Comparison of ENCODE assay signal across 8 mouse cellular contexts in genomic region chr16:5012036-5013005, GRCm38 (mm10). TPM values are rescaled to one million over a fixed set of nuclear protein-coding genes. Genes with fewer than 3 reads are reported as not detected.
DNase-seq lines count a peak whose midpoint lies in the region; ATAC-seq lines count a peak whose summit lies in the region.

No protein-coding gene starts in this region.

- H3K9ac ChIP-seq in forebrain, embryonic 16.5 days (replicated peaks; ENCODE audit: low read depth, low read length), result peak overlapping the region; percentile 77
- peak overlapping the region; percentile 76; the same call in 1 of the 2 replicates for H3K9ac ChIP-seq in neural tube, embryonic 14.5 days (replicated peaks; ENCODE audit: low read depth, low read length)

- H3K27ac ChIP-seq in brown adipose tissue, adult 24 weeks (replicated peaks; ENCODE audit: low read depth, low read length), result no peak overlapping the region
- H3K27ac ChIP-seq in forebrain, embryonic 16.5 days (ENCODE audit: low read length), result no peak overlapping the region
- H3K27ac ChIP-seq in limb, embryonic 10.5 days, result peak overlapping the region; percentile 21; the same call in 1 of the 2 replicates
- no peak overlapping the region for H3K27ac ChIP-seq in neural tube, embryonic 14.5 days (ENCODE audit: low read depth, low read length)

- 46% methylated on average over 13 of the region's 13 CpGs for WGBS in forebrain, embryonic 16.5 days
- 58% methylated on average over 13 of the region's 13 CpGs for WGBS in limb, embryonic 10.5 days
- whole genome bisulfite sequencing in neural tube, embryonic 14.5 days, result 54% methylated on average over 13 of the region's 13 CpGs

- H3K4me2 ChIP-seq in forebrain, embryonic 16.5 days (ENCODE audit: low read length), result peak overlapping the region; percentile 80
- peak overlapping the region; percentile 70 for H3K4me2 ChIP-seq in neural tube, embryonic 14.5 days (ENCODE audit: low read depth, low read length)

- no peaks in the 10 kb centered on the region for H3K9me3 ChIP-seq in forebrain, embryonic 16.5 days (ENCODE audit: control insufficient read depth, low read length)
- no peaks in the 10 kb centered on the region for H3K9me3 ChIP-seq in limb, embryonic 10.5 days (replicated peaks)
- no peaks in the 10 kb centered on the region for H3K9me3 ChIP-seq in neural tube, embryonic 14.5 days (ENCODE audit: control insufficient read depth, low read length)

- no peaks in the 10 kb centered on the region for H3K27me3 ChIP-seq in forebrain, embryonic 16.5 days (replicated peaks; ENCODE audit: control insufficient read depth, insufficient read depth, low read length)
- H3K27me3 ChIP-seq in limb, embryonic 10.5 days (ENCODE audit: low read depth, poor library complexity, severe bottlenecking), result no peaks in the 10 kb centered on the region
- H3K27me3 ChIP-seq in neural tube, embryonic 14.5 days (ENCODE audit: control insufficient read depth, insufficient read depth, low read length), result no peaks in the 10 kb centered on the region

- peak overlapping the region; percentile 67 for H3K4me3 ChIP-seq in brown adipose tissue, adult 24 weeks (ENCODE audit: insufficient read depth, low read depth, low read length)
- H3K4me3 ChIP-seq in forebrain, embryonic 16.5 days (replicated peaks; ENCODE audit: low read length), result peak overlapping the region; percentile 70
- peak overlapping the region; percentile 72 for H3K4me3 ChIP-seq in limb, embryonic 10.5 days
- H3K4me3 ChIP-seq in neural tube, embryonic 14.5 days (ENCODE audit: low read depth, low read length), result peak overlapping the region; percentile 65

- H3K4me1 ChIP-seq in brown adipose tissue, adult 24 weeks (ENCODE audit: control insufficient read depth, insufficient read depth, insufficient read length, low read length), result peaks cover 6% of the 10 kb centered on the region
- H3K4me1 ChIP-seq in forebrain, embryonic 16.5 days (replicated peaks; ENCODE audit: control insufficient read depth, insufficient read depth, low read length), result peaks cover 8% of the 10 kb centered on the region
- peaks cover 21% of the 10 kb centered on the region for H3K4me1 ChIP-seq in limb, embryonic 10.5 days
- H3K4me1 ChIP-seq in neural tube, embryonic 14.5 days (ENCODE audit: control insufficient read depth, insufficient read depth, low read length), result peaks cover 9% of the 10 kb centered on the region; the same call in 1 of the 2 replicates

- H3K36me3 ChIP-seq in forebrain, embryonic 16.5 days (ENCODE audit: control insufficient read depth, insufficient read depth), result peaks cover 21% of the 10 kb centered on the region
- H3K36me3 ChIP-seq in limb, embryonic 10.5 days, result peaks cover 51% of the 10 kb centered on the region
- H3K36me3 ChIP-seq in neural tube, embryonic 14.5 days (ENCODE audit: control insufficient read depth, insufficient read depth, low read length), result peaks cover 26% of the 10 kb centered on the region

- ATAC-seq in forebrain, embryonic 16.5 days, result no peak
- no peak for ATAC-seq in neural tube, embryonic 14.5 days (ENCODE audit: low read depth)

- peak; percentile 37 for DNase-seq in layer of hippocampus, adult 9-10 months (ENCODE audit: low spot score)
- no peak for DNase-seq in layer of hippocampus, adult 8-10 months (ENCODE audit: low spot score in 2 of 2)
- DNase-seq in limb, embryonic 10.5 days (ENCODE audit: low spot score), result no peak
- DNase-seq in T-cell, adult 2 months (ENCODE audit: low spot score), result no peak
- no peak for DNase-seq in thymus, adult 18-20 months

RNA-seq across cellular contexts. Expression of gene Rogdi, which starts 1.0 kb away (rescaled TPM):
- 100 to 1,000 TPM; 282 to 333 (median 307) TPM for total RNA-seq in layer of hippocampus, adult 8-10 months (2022)
- 26.5 and 29.3 TPM in 2 replicates for polyA plus RNA-seq in brown adipose tissue, adult 24 weeks (2012; ENCODE audit: insufficient read depth, insufficient read length, missing spikeins)
- polyA plus RNA-seq in forebrain, embryonic 16.5 days (2015; fragmentation: Nextera tagmentation; extraction: Ambion mirVana), result 83.1 and 114 TPM in 2 replicates
- polyA plus RNA-seq in limb, embryonic 10.5 days (2016; fragmentation: Nextera tagmentation; extraction: Ambion mirVana), result 56.9 and 70.7 TPM in 2 replicates
- polyA plus RNA-seq in neural tube, embryonic 14.5 days (2014; fragmentation: Nextera tagmentation; extraction: Ambion mirVana), result 171 and 200 TPM in 2 replicates

RNA-seq across cellular contexts. Expression of gene Smim22, which starts 5.2 kb away (rescaled TPM):
- not detected for total RNA-seq in layer of hippocampus, adult 8-10 months (2022)
- not detected in 2 replicates for polyA plus RNA-seq in brown adipose tissue, adult 24 weeks (2012; ENCODE audit: insufficient read depth, insufficient read length, missing spikeins)
- polyA plus RNA-seq in forebrain, embryonic 16.5 days (2015; fragmentation: Nextera tagmentation; extraction: Ambion mirVana), result 1.3 TPM in 1 of 2 replicates, not detected in the other
- polyA plus RNA-seq in limb, embryonic 10.5 days (2016; fragmentation: Nextera tagmentation; extraction: Ambion mirVana), result 1.6 and 2.2 TPM in 2 replicates
- polyA plus RNA-seq in neural tube, embryonic 14.5 days (2014; fragmentation: Nextera tagmentation; extraction: Ambion mirVana), result not detected in 2 replicates

RNA-seq across cellular contexts. Expression of gene Sept12, which starts 14.7 kb away (rescaled TPM):
- not detected for total RNA-seq in layer of hippocampus, adult 8-10 months (2022)
- not detected in 2 replicates for polyA plus RNA-seq in brown adipose tissue, adult 24 weeks (2012; ENCODE audit: insufficient read depth, insufficient read length, missing spikeins)
- not detected in 2 replicates for polyA plus RNA-seq in forebrain, embryonic 16.5 days (2015; fragmentation: Nextera tagmentation; extraction: Ambion mirVana)
- not detected in 2 replicates for polyA plus RNA-seq in limb, embryonic 10.5 days (2016; fragmentation: Nextera tagmentation; extraction: Ambion mirVana)
- polyA plus RNA-seq in neural tube, embryonic 14.5 days (2014; fragmentation: Nextera tagmentation; extraction: Ambion mirVana), result not detected in 2 replicates

RNA-seq across cellular contexts. Expression of gene Glyr1, which starts 37.3 kb away (rescaled TPM):
- 100 to 1,000 TPM; 134 to 153 (median 147) TPM for total RNA-seq in layer of hippocampus, adult 8-10 months (2022)
- polyA plus RNA-seq in brown adipose tissue, adult 24 weeks (2012; ENCODE audit: insufficient read depth, insufficient read length, missing spikeins), result 45.6 and 46.5 TPM in 2 replicates
- 200 and 213 TPM in 2 replicates for polyA plus RNA-seq in forebrain, embryonic 16.5 days (2015; fragmentation: Nextera tagmentation; extraction: Ambion mirVana)
- 191 and 204 TPM in 2 replicates for polyA plus RNA-seq in limb, embryonic 10.5 days (2016; fragmentation: Nextera tagmentation; extraction: Ambion mirVana)
- 102 and 165 TPM in 2 replicates for polyA plus RNA-seq in neural tube, embryonic 14.5 days (2014; fragmentation: Nextera tagmentation; extraction: Ambion mirVana)

RNA-seq across cellular contexts. Expression of gene Ubn1, which starts 37.5 kb away (rescaled TPM):
- 10 to 100 TPM; 41.1 to 47.2 (median 44.8) TPM for total RNA-seq in layer of hippocampus, adult 8-10 months (2022)
- polyA plus RNA-seq in brown adipose tissue, adult 24 weeks (2012; ENCODE audit: insufficient read depth, insufficient read length, missing spikeins), result 8.3 and 9.3 TPM in 2 replicates
- polyA plus RNA-seq in forebrain, embryonic 16.5 days (2015; fragmentation: Nextera tagmentation; extraction: Ambion mirVana), result 15.0 and 15.5 TPM in 2 replicates
- 19.1 and 22.7 TPM in 2 replicates for polyA plus RNA-seq in limb, embryonic 10.5 days (2016; fragmentation: Nextera tagmentation; extraction: Ambion mirVana)
- polyA plus RNA-seq in neural tube, embryonic 14.5 days (2014; fragmentation: Nextera tagmentation; extraction: Ambion mirVana), result 14.4 and 16.7 TPM in 2 replicates
